Comparison of ENCODE assay signal across 15 mouse cellular contexts in genomic region chr1:89622801-89623200, GRCm38 (mm10).
DNase-seq lines count a peak whose midpoint lies in the region; ATAC-seq and TF ChIP-seq lines count a peak whose summit lies in the region.
"Had no signal": no experiment of that assay in that cellular context is flagged by ENCODE, and none has a peak within 500 bp of the region (broad histone marks: within the 10 kb centered on the region; RNA-seq: fewer than 3 reads in every experiment).

No protein-coding gene starts in this region.

- H3K27ac ChIP-seq in gastrocnemius, adult 2 months = peak overlapping the region; percentile 84
- H3K27ac ChIP-seq in cerebellum, adult 2 months (ENCODE audit: insufficient read depth, low read length) = peak overlapping the region; percentile 94
- peak overlapping the region; percentile 88 for H3K27ac ChIP-seq in heart, embryonic 16.5 days (ENCODE audit: low read length)
- H3K27ac ChIP-seq: midbrain, embryonic 10.5 days; neural tube, embryonic 15.5 days had no signal

- no peak overlapping the region for H3K4me3 ChIP-seq in gastrocnemius, adult 2 months
- no peak overlapping the region for H3K4me3 ChIP-seq in cerebellum, adult 2 months (replicated peaks; ENCODE audit: insufficient read depth, low read depth, low read length)
- no peak overlapping the region for H3K4me3 ChIP-seq in heart, embryonic 16.5 days (ENCODE audit: low read length)
- H3K4me3 ChIP-seq: midbrain, embryonic 10.5 days; neural tube, embryonic 15.5 days had no signal

- ATAC-seq in heart, embryonic 16.5 days (replicated peaks; ENCODE audit: extremely low read depth, insufficient read depth, low FRiP score) = peak; percentile 38
- ATAC-seq: liver, postnatal 0 days had no signal

- 9% methylated on average over 7 of the region's 7 CpGs for WGBS in cerebellum, adult 2 months
- WGBS in heart, embryonic 16.5 days = 36% methylated on average over 7 of the region's 7 CpGs

- TF ChIP-seq CTCF in gastrocnemius, adult 2 months (IDR thresholded peaks at IDR 0.05) = no peak
- TF ChIP-seq CTCF in cerebellum, adult 2 months (IDR thresholded peaks at IDR 0.05; ENCODE audit: borderline replicate concordance, insufficient read depth, low read depth, low read length) = no peak

- H3K36me3 ChIP-seq in heart, embryonic 16.5 days (ENCODE audit: control insufficient read depth, insufficient read depth) = no peaks in the 10 kb centered on the region

- no peak for TF ChIP-seq POLR2A in cerebellum, adult 2 months (IDR thresholded peaks at IDR 0.05; ENCODE audit: borderline replicate concordance, insufficient read depth, low read length)

- H3K4me2 ChIP-seq in heart, embryonic 16.5 days (ENCODE audit: low read depth, low read length) = 0 out of 2 replicates have a peak overlapping the region, but pooled peaks have one; percentile 16
- H3K4me2 ChIP-seq: neural tube, embryonic 15.5 days had no signal

- no peaks in the 10 kb centered on the region for H3K27me3 ChIP-seq in cerebellum, adult 2 months (ENCODE audit: control insufficient read depth, insufficient read depth, low read length)
- H3K27me3 ChIP-seq in heart, embryonic 16.5 days (ENCODE audit: control insufficient read depth, insufficient read depth, low read length) = no peaks in the 10 kb centered on the region
- H3K27me3 ChIP-seq: neural tube, embryonic 15.5 days had no signal

- H3K9me3 ChIP-seq in heart, embryonic 16.5 days (replicated peaks; ENCODE audit: control insufficient read depth, low read length) = no peaks in the 10 kb centered on the region
- H3K9me3 ChIP-seq: midbrain, embryonic 10.5 days; neural tube, embryonic 15.5 days had no signal

- H3K9ac ChIP-seq in heart, embryonic 16.5 days (ENCODE audit: low read length) = peak overlapping the region; percentile 38
- H3K9ac ChIP-seq: liver, postnatal 0 days; neural tube, embryonic 15.5 days had no signal

- intact Hi-C loops in gastrocnemius, adult 2 months (cut with DNase I) = loop anchor here (5.0 kb wide), 1 partner anchor 86 kb away; no protein-coding TSS in a partner anchor

- DNase-seq in gastrocnemius, adult 2 months = peak; percentile 51
- DNase-seq in gastrocnemius, postnatal 4 days (ENCODE audit: low spot score in 2 of 2) = no peak
- DNase-seq in layer of hippocampus, adult 9-11 months = peak; percentile 51
- DNase-seq in layer of hippocampus, adult 11-12 months (ENCODE audit: low spot score) = no peak
- peak; percentile 65 to 87 for DNase-seq in cerebellum, adult 2 months
- DNase-seq in natural killer cell, adult 2 months (ENCODE audit: low spot score in 2 of 2) = no peak
- DNase-seq in yolk sac, embryonic 10.5 days (ENCODE audit: low spot score) = no peak
- DNase-seq: adrenal gland, postnatal 10 days; kidney, adult 8-10 months; kidney, postnatal 36 days; liver, postnatal 0 days; retina, postnatal 1 day had no signal

- peaks cover 76% of the 10 kb centered on the region for H3K4me1 ChIP-seq in cerebellum, adult 2 months (ENCODE audit: control insufficient read depth, insufficient read depth, low read length)
- H3K4me1 ChIP-seq in heart, embryonic 16.5 days (ENCODE audit: control insufficient read depth, insufficient read depth, low read length) = peaks cover 76% of the 10 kb centered on the region

Comparison
In these comparisons a context has a peak if more than half of its experiments do, and no peak if none do; other contexts are left out.
1. DNase-seq: peak in gastrocnemius, adult 2 months (single experiment), layer of hippocampus, adult 9-11 months (single experiment) and cerebellum, adult 2 months (2 of 2); none in gastrocnemius, postnatal 4 days (0 of 2), layer of hippocampus, adult 11-12 months (single experiment), natural killer cell, adult 2 months (0 of 2) and yolk sac, embryonic 10.5 days (single experiment).
2. Peak in every context shown above with its lines, with median percentiles within 50 percentile points of each other: H3K27ac ChIP-seq.